Mouse (Mus musculus) midbrain, postnatal 0 days (tissue): ENCODE results near the gene Tex2. TPM values are rescaled to one million over a fixed set of nuclear protein-coding genes. Genes with fewer than 3 reads are reported as not detected.

ENCODE experiments used
- ATAC-seq: fragments of 200-750 bp; cut with Nextera tagmentation; 2 replicates; pipeline ENCODE4 v1.8.0; 2017; ENCODE audit warnings: moderate number of reproducible peaks, mild to moderate bottlenecking, moderate TSS enrichment, moderate library complexity; ENCODE audit not compliant: low FRiP score
- DNase-seq: peaks from one replicate; pipeline ENCODE4 v3.0.0-alpha.2; 2015; ENCODE audit warnings: low spot score
- H3K27ac ChIP-seq: fragments of 300-500 bp; sonication (generic); 2 replicates; pipeline ENCODE4 v1.5.1; 2014; ENCODE audit warnings: low read depth, mild to moderate bottlenecking, low read length, mixed read lengths
- H3K27me3 ChIP-seq: fragments of 300-500 bp; sonication (generic); 2 replicates; pipeline ENCODE4 v1.6.1; 2014; ENCODE audit warnings: low read length, control low read depth, mixed read lengths; ENCODE audit not compliant: insufficient read depth
- H3K36me3 ChIP-seq: fragments of 300-500 bp; sonication (generic); 2 replicates; pipeline ENCODE4 v1.6.1; 2014; ENCODE audit warnings: low read length, control low read depth, mixed read lengths; ENCODE audit not compliant: insufficient read depth
- H3K4me1 ChIP-seq: fragments of 300-500 bp; sonication (generic); 2 replicates; pipeline ENCODE4 v1.6.1; 2014; ENCODE audit warnings: mild to moderate bottlenecking, control low read depth, antibody characterized with exemption, low read length, mixed read lengths; ENCODE audit not compliant: insufficient read depth
- H3K4me2 ChIP-seq: fragments of 300-500 bp; sonication (generic); 2 replicates; pipeline ENCODE4 v1.6.1; 2014; ENCODE audit warnings: low read depth, mild to moderate bottlenecking, low read length, mixed read lengths; ENCODE audit not compliant: poor library complexity, severe bottlenecking
- H3K4me3 ChIP-seq: fragments of 300-500 bp; sonication (generic); 2 replicates; pipeline ENCODE4 v1.5.1; 2014; ENCODE audit warnings: low read depth, mild to moderate bottlenecking, low read length, moderate library complexity
- H3K9ac ChIP-seq: fragments of 300-500 bp; sonication (generic); replicated peaks from 2 replicates; pipeline ENCODE4 v1.6.1; 2014; ENCODE audit warnings: mild to moderate bottlenecking, low read length, moderate library complexity, mixed read lengths; ENCODE audit not compliant: poor library complexity, severe bottlenecking
- H3K9me3 ChIP-seq: fragments of 300-500 bp; sonication (generic); 2 replicates; pipeline ENCODE4 v1.6.1; 2016; ENCODE audit warnings: low read length, control low read depth
- CTCF ChIP-seq: IDR thresholded peaks from 2 replicates; pipeline ENCODE4 v1.5.1; 2016; ENCODE audit warnings: antibody characterized with exemption, mild to moderate bottlenecking
- WGBS: fragments of 180-500 bp; shearing (Covaris S2); extraction: QIAGEN DNeasy Blood & Tissue Kit; methylation state at CpG from one replicate; pipeline ENCODE4 v1.1.7; 2014; 5-methylcytosine and 5-hydroxymethylcytosine counted together
- polyA plus RNA-seq: library from polyadenylated mRNA; unstranded; fragments of >200 nt; fragmentation: Nextera tagmentation; extraction: Ambion mirVana; gene quantifications from 2 replicates; pipeline ENCODE4 v1.2.1, GENCODE M21; 2015
- total RNA-seq: library from RNA; depleted of rRNA; stranded (reverse); fragments of >200 nt; gene quantifications from 2 replicates; pipeline ENCODE4 v1.2.3, GENCODE M21; 2014

Gene Tex2
- total and polyA plus RNA-seq, 2 experiments from 2014 or later = 36.3 to 69.5 TPM

DNA sequence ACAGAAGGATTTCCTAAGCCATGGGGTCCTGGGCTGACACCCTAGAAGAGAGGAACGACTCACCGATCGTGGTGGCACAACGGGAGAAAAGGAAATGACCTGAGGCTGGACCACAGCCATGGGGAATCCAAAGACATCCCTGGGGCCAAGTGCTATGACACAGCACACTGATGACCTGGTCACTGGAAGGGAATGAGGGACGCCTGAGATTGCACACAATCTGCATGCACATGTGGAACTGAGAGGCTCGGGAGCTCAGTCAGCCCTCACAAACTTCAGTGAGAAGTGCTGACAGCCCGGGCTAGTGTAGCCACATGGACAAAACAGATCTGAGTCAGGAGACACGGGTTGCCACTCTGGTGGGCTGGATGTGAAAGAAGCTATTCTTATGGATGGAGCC lies 24.4 kb downstream of the Tex2 start:
- Histone ChIP-seq H3K9me3 (no peaks in the 10 kb centered on the region), H3K4me3 (no peak overlapping the region), H3K27ac (no peak overlapping the region), H3K4me2 (no peak overlapping the region), H3K9ac (no peak overlapping the region), H3K36me3 (no peaks in the 10 kb centered on the region), H3K4me1 (no peaks in the 10 kb centered on the region), H3K27me3 (no peaks in the 10 kb centered on the region)
- 52% methylated on average over 8 of the region's 8 CpGs for WGBS
- DNase-seq (no peak), ATAC-seq (no peak)
- no peak for TF ChIP-seq CTCF

DNA sequence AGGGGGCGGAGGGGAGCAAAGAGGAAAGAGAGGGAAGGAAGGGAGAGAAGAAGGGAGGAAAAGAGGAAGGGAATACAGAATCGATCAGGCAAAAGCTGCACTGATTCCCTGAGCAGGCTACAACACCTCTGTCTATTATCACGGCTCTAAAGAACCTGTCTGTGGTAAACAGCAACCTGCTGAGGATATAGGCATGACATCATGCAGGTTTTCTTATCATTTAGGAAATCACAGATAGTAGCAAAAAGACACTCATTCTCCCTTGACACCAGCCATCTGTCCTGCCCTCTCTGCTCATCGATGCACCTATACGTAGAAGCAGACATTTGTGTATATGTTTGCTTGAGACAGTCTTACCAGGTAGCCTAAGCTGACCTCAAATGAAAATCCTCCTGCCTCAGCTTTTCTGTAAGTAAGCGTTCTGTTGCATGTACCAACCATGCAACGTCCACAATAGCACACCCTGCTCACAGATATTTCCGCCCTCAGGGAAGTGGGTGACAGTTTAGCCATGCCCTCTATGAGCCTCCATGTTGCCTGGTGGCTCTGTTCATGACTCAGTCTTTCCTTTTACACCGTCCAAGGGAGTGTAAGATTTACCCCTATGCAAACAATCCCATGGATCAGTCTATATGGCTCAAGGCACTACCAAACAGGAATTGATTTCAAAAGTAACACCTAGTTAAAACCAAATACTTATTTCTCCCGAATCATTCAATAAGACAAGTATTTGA lies 25.3 kb downstream of the Tex2 start:
- TF ChIP-seq CTCF = no peak
- no peaks in the 10 kb centered on the region for H3K4me1 ChIP-seq
- no peaks in the 10 kb centered on the region for H3K36me3 ChIP-seq
- no peaks in the 10 kb centered on the region for H3K27me3 ChIP-seq
- ATAC-seq (no peak), DNase-seq (no peak)
- no peak overlapping the region for H3K27ac ChIP-seq
- no peak overlapping the region for H3K4me2 ChIP-seq
- H3K4me3 ChIP-seq = no peak overlapping the region
- H3K9ac ChIP-seq = no peak overlapping the region
- H3K9me3 ChIP-seq = no peaks in the 10 kb centered on the region
- WGBS = 86% methylated on average over 10 of the region's 10 CpGs

- Histone ChIP-seq H3K27ac (no peak overlapping the region), H3K9me3 (no peaks in the 10 kb centered on the region), H3K4me1 (no peaks in the 10 kb centered on the region), H3K36me3 (no peaks in the 10 kb centered on the region), H3K27me3 (no peaks in the 10 kb centered on the region), H3K4me2 (no peak overlapping the region), H3K4me3 (no peak overlapping the region), H3K9ac (no peak overlapping the region)
- 95% methylated on average over 1 of the region's 1 CpGs for WGBS
- no peak for TF ChIP-seq CTCF
- ATAC-seq (no peak), DNase-seq (no peak)
These were observed 29.4 kb downstream of the Tex2 start for GRCm38 (mm10) chr11:106583801-106584200.

DNA sequence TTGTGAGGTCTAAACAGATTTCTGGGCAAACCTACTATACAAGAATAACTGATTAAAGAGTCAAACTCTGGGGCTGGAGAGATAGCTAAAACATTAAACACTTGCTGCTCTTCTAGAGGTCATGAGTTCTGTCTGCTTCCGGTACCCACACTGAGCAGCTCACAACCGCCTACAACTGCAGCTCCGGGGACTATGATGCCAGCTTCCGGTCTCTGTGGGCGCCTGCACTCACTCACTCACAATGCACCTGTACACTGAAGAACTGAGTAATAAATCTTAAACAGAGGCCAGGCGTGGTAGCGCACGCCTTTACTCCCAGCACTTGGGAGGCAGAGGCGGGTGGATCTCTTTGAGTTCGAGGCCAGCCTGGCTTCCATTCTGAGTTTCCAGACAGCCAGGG lies 31.9 kb downstream of the Tex2 start:
- ATAC-seq (no peak), DNase-seq (no peak)
- Histone ChIP-seq H3K4me1 (no peaks in the 10 kb centered on the region), H3K9ac (no peak overlapping the region), H3K4me2 (no peak overlapping the region), H3K27ac (no peak overlapping the region), H3K4me3 (no peak overlapping the region), H3K27me3 (no peaks in the 10 kb centered on the region), H3K36me3 (no peaks in the 10 kb centered on the region), H3K9me3 (no peaks in the 10 kb centered on the region)
- no peak for TF ChIP-seq CTCF
- 97% methylated on average over 10 of the region's 10 CpGs for WGBS

DNA sequence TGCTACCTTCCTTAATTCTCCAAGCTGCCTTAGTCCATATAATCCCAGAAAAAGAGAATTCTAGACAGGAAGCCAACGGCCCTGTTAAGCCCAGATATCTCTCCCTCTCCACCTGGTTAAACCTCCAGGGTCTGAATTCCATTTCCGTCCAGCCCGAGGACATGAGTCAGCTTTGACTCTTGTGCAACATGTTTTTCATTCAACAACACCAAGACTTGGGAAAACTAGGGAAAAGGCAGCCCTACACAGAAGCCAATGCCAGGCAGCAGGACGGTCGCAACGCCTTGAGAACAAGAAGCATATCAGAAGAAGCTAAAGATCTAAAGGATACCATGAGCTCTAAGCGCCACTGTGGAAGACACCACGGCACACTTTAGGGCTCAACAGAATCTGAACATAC lies 32.8 kb downstream of the Tex2 start:
- no peaks in the 10 kb centered on the region for H3K27me3 ChIP-seq
- H3K4me1 ChIP-seq = no peaks in the 10 kb centered on the region
- DNase-seq = no peak
- H3K36me3 ChIP-seq = no peaks in the 10 kb centered on the region
- H3K9ac ChIP-seq = no peak overlapping the region
- ATAC-seq = no peak
- 93% methylated on average over 8 of the region's 8 CpGs for WGBS
- H3K27ac ChIP-seq = no peak overlapping the region
- H3K9me3 ChIP-seq = no peaks in the 10 kb centered on the region
- TF ChIP-seq CTCF = no peak
- no peak overlapping the region for H3K4me2 ChIP-seq
- no peak overlapping the region for H3K4me3 ChIP-seq

GRCm38 (mm10) chr11:106579957-106580356 lies 33.3 kb downstream of the Tex2 start:
- Histone ChIP-seq H3K27ac (no peak overlapping the region), H3K4me1 (no peaks in the 10 kb centered on the region), H3K9me3 (no peaks in the 10 kb centered on the region), H3K36me3 (no peaks in the 10 kb centered on the region), H3K4me2 (no peak overlapping the region), H3K9ac (no peak overlapping the region), H3K27me3 (no peaks in the 10 kb centered on the region), H3K4me3 (no peak overlapping the region)
- no peak for DNase-seq
- no peak for ATAC-seq
- 75% methylated on average over 5 of the region's 5 CpGs for WGBS
- no peak for TF ChIP-seq CTCF
